Mouse (Mus musculus): ENCODE measurements around the gene Gm13212. TPM values are rescaled to one million over a fixed set of nuclear protein-coding genes. Genes with fewer than 3 reads are reported as not detected.
"Not testable (repeated sequence)": the region's sequence is repeated elsewhere in the genome, so short reads cannot be mapped to it uniquely, and the experiment has no call there.

Gene Gm13212
- polyA plus RNA-seq, 1 experiment from 2014 or later, result 0.25 TPM

- H3K9me3 ChIP-seq; H3K4me3 ChIP-seq; H3K4me1 ChIP-seq (replicated peaks); H3K27ac ChIP-seq; H3K9ac ChIP-seq; ATAC-seq (ENCODE audit: low FRiP score); H3K27me3 ChIP-seq; H3K36me3 ChIP-seq; H3K4me2 ChIP-seq: not testable (repeated sequence)
- WGBS, result 90% methylated on average over 4 of the region's 4 CpGs
Measured at GRCm38 (mm10) chr4:145594798-145595197, 9.8 kb downstream of the Gm13212 start.

GRCm38 (mm10) chr4:145640416-145641185 is 55.6 kb downstream of the Gm13212 start:
- not testable (repeated sequence) for H3K9ac ChIP-seq; H3K9me3 ChIP-seq; H3K27ac ChIP-seq; H3K36me3 ChIP-seq; H3K4me1 ChIP-seq (replicated peaks); H3K27me3 ChIP-seq; ATAC-seq (ENCODE audit: low FRiP score); H3K4me2 ChIP-seq
- 0 out of 2 replicates have a peak overlapping the region, but pooled peaks have one; percentile 12 for H3K4me3 ChIP-seq
- 29% methylated on average over 69 of the region's 83 CpGs for WGBS

- H3K4me3 ChIP-seq; ATAC-seq (ENCODE audit: low FRiP score); H3K36me3 ChIP-seq; H3K9ac ChIP-seq; H3K27ac ChIP-seq; H3K27me3 ChIP-seq; H3K4me2 ChIP-seq; H3K4me1 ChIP-seq (replicated peaks); H3K9me3 ChIP-seq: not testable (repeated sequence)
- 89% methylated on average over 3 of the region's 3 CpGs for WGBS
Measured at GRCm38 (mm10) chr4:145670385-145670784, 85.4 kb downstream of the Gm13212 start, which contains the start of gene Zfp980. Zfp980 (plus strand) TSS chr4:145670685.

- not testable (repeated sequence) for H3K9ac ChIP-seq; H3K4me3 ChIP-seq; H3K4me1 ChIP-seq (replicated peaks); ATAC-seq (ENCODE audit: low FRiP score); H3K9me3 ChIP-seq; H3K4me2 ChIP-seq; H3K27me3 ChIP-seq; H3K36me3 ChIP-seq; H3K27ac ChIP-seq
- WGBS, result 73% methylated on average over 2 of the region's 2 CpGs
Measured at GRCm38 (mm10) chr4:145674286-145674780, 89.4 kb downstream of the Gm13212 start.

Other genes with a start within 250 kb of the Gm13212 start
- gene Zfp990, start 74.4 kb upstream of the Gm13212 start, polyA plus RNA-seq (2015; fragmentation: Nextera tagmentation; extraction: Ambion mirVana), result 0.06 and 0.12 TPM in 2 replicates
- gene Zfp980, start 85.5 kb downstream of the Gm13212 start, polyA plus RNA-seq (2015; fragmentation: Nextera tagmentation; extraction: Ambion mirVana), result not detected in 2 replicates